Mouse (Mus musculus): ENCODE measurements around the gene Cma2. TPM values are rescaled to one million over a fixed set of nuclear protein-coding genes. Genes with fewer than 3 reads are reported as not detected.
"Not testable (repeated sequence)": the region's sequence is repeated elsewhere in the genome, so short reads cannot be mapped to it uniquely, and the experiment has no call there.

The Cma2 gene
- polyA plus RNA-seq, 1 experiment from 2014 or later: 1.00 TPM

- Histone ChIP-seq H3K27ac (no peak within 1 kb of the TSS), H3K9ac (no peak within 1 kb of the TSS), H3K36me3 (no peaks in the 10 kb centered on the region), H3K4me3 (no peak within 1 kb of the TSS), H3K27me3 (0 out of 2 replicates have a peak, but pooled peaks cover 3% of the 10 kb centered on the region), H3K4me1 (no peaks in the 10 kb centered on the region), H3K9me3 (no peaks in the 10 kb centered on the region), H3K4me2 (no peak within 1 kb of the TSS)
- no peak for ATAC-seq (ENCODE audit: insufficient number of reproducible peaks, low FRiP score, low TSS enrichment, low read depth)
- 78% methylated on average over 4 of the region's 4 CpGs for WGBS
Observed at GRCm38 (mm10) chr14:55944575-55944974, 6.2 kb upstream of the Cma2 start, which contains the start of gene Cma1. TSS of gene Cma1 (minus strand) at chr14:55944675.

- H3K4me3 ChIP-seq: no peak overlapping the region
Observed at GRCm38 (mm10) chr14:55946269-55946969, 4.4 kb upstream of the Cma2 start.

GRCm38 (mm10) chr14:55963263-55963662, 12.5 kb downstream of the Cma2 start:
- Histone ChIP-seq H3K9me3 (no peaks in the 10 kb centered on the region), H3K36me3 (no peaks in the 10 kb centered on the region), H3K27me3 (no peaks in the 10 kb centered on the region), H3K9ac (no peak overlapping the region), H3K4me3 (no peak overlapping the region), H3K4me2 (no peak overlapping the region), H3K27ac (no peak overlapping the region), H3K4me1 (no peaks in the 10 kb centered on the region)
- 40% methylated on average over 1 of the region's 1 CpGs for WGBS
- no peak for ATAC-seq (ENCODE audit: insufficient number of reproducible peaks, low FRiP score, low TSS enrichment, low read depth)

More at GRCm38 (mm10) chr14:55946269-55946969, 4.4 kb upstream of the Cma2 start:
- Histone ChIP-seq H3K4me2 (no peak overlapping the region), H3K9ac (no peak overlapping the region), H3K9me3 (no peaks in the 10 kb centered on the region), H3K36me3 (no peaks in the 10 kb centered on the region), H3K27ac (no peak overlapping the region), H3K4me1 (no peaks in the 10 kb centered on the region), H3K27me3 (0 out of 2 replicates have a peak, but pooled peaks cover 3% of the 10 kb centered on the region)
- WGBS: 66% methylated on average over 2 of the region's 2 CpGs
- no peak for ATAC-seq (ENCODE audit: insufficient number of reproducible peaks, low FRiP score, low TSS enrichment, low read depth)

- H3K9me3 ChIP-seq; H3K27me3 ChIP-seq; H3K4me3 ChIP-seq; H3K4me1 ChIP-seq; H3K27ac ChIP-seq; H3K9ac ChIP-seq; H3K36me3 ChIP-seq; H3K4me2 ChIP-seq; ATAC-seq (ENCODE audit: insufficient number of reproducible peaks, low FRiP score, low TSS enrichment, low read depth): not testable (repeated sequence)
- 43% methylated on average over 2 of the region's 2 CpGs for WGBS
Observed at GRCm38 (mm10) chr14:55963900-55964299, 13.1 kb downstream of the Cma2 start.

GRCm38 (mm10) chr14:55987464-55987863, 36.7 kb downstream of the Cma2 start:
- not testable (repeated sequence) for H3K4me1 ChIP-seq; H3K4me3 ChIP-seq; H3K36me3 ChIP-seq; H3K27ac ChIP-seq; H3K9me3 ChIP-seq; H3K9ac ChIP-seq; H3K27me3 ChIP-seq; ATAC-seq (ENCODE audit: insufficient number of reproducible peaks, low FRiP score, low TSS enrichment, low read depth); H3K4me2 ChIP-seq
- WGBS: 86% methylated on average over 2 of the region's 3 CpGs

GRCm38 (mm10) chr14:56013147-56013546, 62.4 kb downstream of the Cma2 start:
- WGBS: 68% methylated on average over 3 of the region's 3 CpGs
- ATAC-seq (ENCODE audit: insufficient number of reproducible peaks, low FRiP score, low TSS enrichment, low read depth): no peak
- no peaks in the 10 kb centered on the region for H3K27me3 ChIP-seq
- H3K36me3 ChIP-seq: no peaks in the 10 kb centered on the region
- no peak overlapping the region for H3K27ac ChIP-seq
- H3K9ac ChIP-seq: no peak overlapping the region
- no peaks in the 10 kb centered on the region for H3K9me3 ChIP-seq
- H3K4me1 ChIP-seq: no peaks in the 10 kb centered on the region
- H3K4me3 ChIP-seq: no peak overlapping the region
- H3K4me2 ChIP-seq: no peak overlapping the region

- H3K27ac ChIP-seq: no peak overlapping the region
- no peak overlapping the region for H3K4me3 ChIP-seq
- no peak for ATAC-seq (ENCODE audit: insufficient number of reproducible peaks, low FRiP score, low TSS enrichment, low read depth)
- 85% methylated on average over 2 of the region's 2 CpGs for WGBS
- H3K36me3 ChIP-seq: no peaks in the 10 kb centered on the region
- H3K4me2 ChIP-seq: no peak overlapping the region
- no peaks in the 10 kb centered on the region for H3K9me3 ChIP-seq
- H3K4me1 ChIP-seq: no peaks in the 10 kb centered on the region
- H3K9ac ChIP-seq: no peak overlapping the region
- no peaks in the 10 kb centered on the region for H3K27me3 ChIP-seq
Observed at GRCm38 (mm10) chr14:56013924-56014323, 63.1 kb downstream of the Cma2 start.

- not testable (repeated sequence) for H3K4me1 ChIP-seq; H3K9ac ChIP-seq; H3K4me2 ChIP-seq; H3K36me3 ChIP-seq; H3K9me3 ChIP-seq; ATAC-seq (ENCODE audit: insufficient number of reproducible peaks, low FRiP score, low TSS enrichment, low read depth); H3K27ac ChIP-seq; H3K4me3 ChIP-seq; H3K27me3 ChIP-seq
- WGBS: 70% methylated on average over 3 of the region's 3 CpGs
Observed at GRCm38 (mm10) chr14:56017671-56018070, 66.9 kb downstream of the Cma2 start, which contains the start of gene Mcpt1. TSS of gene Mcpt1 (plus strand) at chr14:56017971.

- no peak for ATAC-seq (ENCODE audit: insufficient number of reproducible peaks, low FRiP score, low TSS enrichment, low read depth)
- H3K9me3 ChIP-seq: no peaks in the 10 kb centered on the region
- H3K9ac ChIP-seq: no peak overlapping the region
- no peaks in the 10 kb centered on the region for H3K36me3 ChIP-seq
- no peaks in the 10 kb centered on the region for H3K27me3 ChIP-seq
- WGBS: 48% methylated on average over 1 of the region's 1 CpGs
- no peaks in the 10 kb centered on the region for H3K4me1 ChIP-seq
- H3K27ac ChIP-seq: no peak overlapping the region
- no peak overlapping the region for H3K4me3 ChIP-seq
- H3K4me2 ChIP-seq: no peak overlapping the region
Observed at GRCm38 (mm10) chr14:56019446-56019845, 68.7 kb downstream of the Cma2 start.

- not testable (repeated sequence) for ATAC-seq (ENCODE audit: insufficient number of reproducible peaks, low FRiP score, low TSS enrichment, low read depth); H3K4me1 ChIP-seq
- WGBS: 81% methylated on average over 4 of the region's 4 CpGs
Observed at GRCm38 (mm10) chr14:56021305-56021704, 70.5 kb downstream of the Cma2 start.

More at GRCm38 (mm10) chr14:56021305-56021704, 70.5 kb downstream of the Cma2 start:
- not testable (repeated sequence) for H3K4me2 ChIP-seq, H3K27ac ChIP-seq, H3K4me3 ChIP-seq, H3K9ac ChIP-seq, H3K9me3 ChIP-seq, H3K36me3 ChIP-seq, H3K27me3 ChIP-seq
